Mouse (Mus musculus) neutrophil, adult 59 days (primary cell): Measurements from ENCODE around the gene Adamts12. TPM values are rescaled to one million over a fixed set of nuclear protein-coding genes. Genes with fewer than 3 reads are reported as not detected.

Source experiments
- total RNA-seq, 2 experiments: library from RNA; stranded (reverse); gene quantifications; 1 replicate in 1 of 2; 2 replicates in 1 of 2; pipeline ENCODE4 v1.2.4; 2023

Gene Adamts12
- not detected for total RNA-seq

GRCm38 (mm10) chr15:11064558-11065411 is at the start of gene Adamts12:
Gene Adamts12 (plus strand): TSS chr15:11064790.

GRCm38 (mm10) chr15:11037711-11038110 is 26.9 kb upstream of the Adamts12 start, which contains the start of gene Rxfp3:
Gene Rxfp3 (minus strand): TSS chr15:11037991.

Other genes with a start within 250 kb of the Adamts12 start
- not detected for gene C1qtnf3, start 112.5 kb upstream of the Adamts12 start, total RNA-seq
- under 1 TPM; 0.40 to 0.87 TPM for gene Amacr, start 83.0 kb upstream of the Adamts12 start, total RNA-seq
- not detected for gene Slc45a2, start 64.1 kb upstream of the Adamts12 start, total RNA-seq
- not detected for gene Rxfp3, start 26.8 kb upstream of the Adamts12 start, total RNA-seq